Mouse (Mus musculus): ENCODE measurements around the gene 4930550C14Rik. TPM values are rescaled to one million over a fixed set of nuclear protein-coding genes. Genes with fewer than 3 reads are reported as not detected.

Gene 4930550C14Rik
- polyA plus RNA-seq, 1 experiment from 2014 or later: 0.84 TPM

GRCm38 (mm10) chr9:53398388-53398700 is 3.8 kb upstream of the 4930550C14Rik start:
- DNase-seq (ENCODE audit: low spot score) (no peak), ATAC-seq (replicated peaks; ENCODE audit: low FRiP score, low TSS enrichment, low read depth) (no peak)
- no peak overlapping the region for H3K27ac ChIP-seq (ENCODE audit: low read depth)
- H3K9ac ChIP-seq (ENCODE audit: low read length): no peak overlapping the region
- H3K27me3 ChIP-seq (replicated peaks; ENCODE audit: control insufficient read depth, insufficient read depth, low read length): no peaks in the 10 kb centered on the region
- H3K9me3 ChIP-seq (ENCODE audit: control insufficient read depth, low read length): no peaks in the 10 kb centered on the region
- H3K36me3 ChIP-seq (ENCODE audit: control insufficient read depth, insufficient read depth, low read length): peaks cover 13% of the 10 kb centered on the region; the same call in 1 of the 2 replicates
- WGBS: 17% methylated on average over 5 of the region's 5 CpGs
- H3K4me1 ChIP-seq (replicated peaks; ENCODE audit: control insufficient read depth, insufficient read depth, low read length): 0 out of 2 replicates have a peak, but pooled peaks cover 7% of the 10 kb centered on the region
- no peak overlapping the region for H3K4me2 ChIP-seq (ENCODE audit: low read length)
- H3K4me3 ChIP-seq (ENCODE audit: low read depth, low read length): no peak overlapping the region

- H3K9me3 ChIP-seq (ENCODE audit: control insufficient read depth, low read length): no peaks in the 10 kb centered on the region
- peaks cover 13% of the 10 kb centered on the region; the same call in 1 of the 2 replicates for H3K36me3 ChIP-seq (ENCODE audit: control insufficient read depth, insufficient read depth, low read length)
- WGBS: 94% methylated on average over 8 of the region's 8 CpGs
- 0 out of 2 replicates have a peak, but pooled peaks cover 7% of the 10 kb centered on the region for H3K4me1 ChIP-seq (replicated peaks; ENCODE audit: control insufficient read depth, insufficient read depth, low read length)
- H3K4me2 ChIP-seq (ENCODE audit: low read length): no peak overlapping the region
- DNase-seq (ENCODE audit: low spot score) (no peak), ATAC-seq (replicated peaks; ENCODE audit: low FRiP score, low TSS enrichment, low read depth) (no peak)
- no peak overlapping the region for H3K27ac ChIP-seq (ENCODE audit: low read depth)
- no peaks in the 10 kb centered on the region for H3K27me3 ChIP-seq (replicated peaks; ENCODE audit: control insufficient read depth, insufficient read depth, low read length)
- H3K9ac ChIP-seq (ENCODE audit: low read length): no peak overlapping the region
- no peak overlapping the region for H3K4me3 ChIP-seq (ENCODE audit: low read depth, low read length)
These were observed 2.6 kb upstream of the 4930550C14Rik start for GRCm38 (mm10) chr9:53399537-53399936.

GRCm38 (mm10) chr9:53400696-53401095 is 1.4 kb upstream of the 4930550C14Rik start:
- 93% methylated on average over 4 of the region's 4 CpGs for WGBS
- ATAC-seq (replicated peaks; ENCODE audit: low FRiP score, low TSS enrichment, low read depth) (no peak), DNase-seq (ENCODE audit: low spot score) (no peak)
- H3K9me3 ChIP-seq (ENCODE audit: control insufficient read depth, low read length): no peaks in the 10 kb centered on the region
- H3K36me3 ChIP-seq (ENCODE audit: control insufficient read depth, insufficient read depth, low read length): peaks cover 11% of the 10 kb centered on the region; the same call in 1 of the 2 replicates
- no peak overlapping the region for H3K4me2 ChIP-seq (ENCODE audit: low read length)
- H3K4me3 ChIP-seq (ENCODE audit: low read depth, low read length): no peak overlapping the region
- H3K4me1 ChIP-seq (replicated peaks; ENCODE audit: control insufficient read depth, insufficient read depth, low read length): 0 out of 2 replicates have a peak, but pooled peaks cover 9% of the 10 kb centered on the region
- no peak overlapping the region for H3K27ac ChIP-seq (ENCODE audit: low read depth)
- H3K9ac ChIP-seq (ENCODE audit: low read length): no peak overlapping the region
- no peaks in the 10 kb centered on the region for H3K27me3 ChIP-seq (replicated peaks; ENCODE audit: control insufficient read depth, insufficient read depth, low read length)

- 78% methylated on average over 8 of the region's 8 CpGs for WGBS
- ATAC-seq (replicated peaks; ENCODE audit: low FRiP score, low TSS enrichment, low read depth) (no peak), DNase-seq (ENCODE audit: low spot score) (no peak)
- Histone ChIP-seq H3K27ac (ENCODE audit: low read depth) (no peak overlapping the region), H3K4me1 (replicated peaks; ENCODE audit: control insufficient read depth, insufficient read depth, low read length) (0 out of 2 replicates have a peak, but pooled peaks cover 10% of the 10 kb centered on the region), H3K36me3 (ENCODE audit: control insufficient read depth, insufficient read depth, low read length) (peaks cover 6% of the 10 kb centered on the region; the same call in 1 of the 2 replicates), H3K9ac (ENCODE audit: low read length) (no peak overlapping the region), H3K4me2 (ENCODE audit: low read length) (no peak overlapping the region), H3K27me3 (replicated peaks; ENCODE audit: control insufficient read depth, insufficient read depth, low read length) (no peaks in the 10 kb centered on the region), H3K9me3 (ENCODE audit: control insufficient read depth, low read length) (no peaks in the 10 kb centered on the region), H3K4me3 (ENCODE audit: low read depth, low read length) (no peak overlapping the region)
These were observed 979 bp upstream of the 4930550C14Rik start for GRCm38 (mm10) chr9:53401146-53401545.

GRCm38 (mm10) chr9:53402991-53403390 is 866 bp downstream of the 4930550C14Rik start:
- no peak for ATAC-seq (replicated peaks; ENCODE audit: low FRiP score, low TSS enrichment, low read depth)
- DNase-seq (ENCODE audit: low spot score): no peak
- H3K27me3 ChIP-seq (replicated peaks; ENCODE audit: control insufficient read depth, insufficient read depth, low read length): no peaks in the 10 kb centered on the region
- peak overlapping the region; percentile 34 for H3K4me2 ChIP-seq (ENCODE audit: low read length)
- no peak overlapping the region for H3K9ac ChIP-seq (ENCODE audit: low read length)
- peaks cover 4% of the 10 kb centered on the region; the same call in 1 of the 2 replicates for H3K36me3 ChIP-seq (ENCODE audit: control insufficient read depth, insufficient read depth, low read length)
- no peak overlapping the region for H3K4me3 ChIP-seq (ENCODE audit: low read depth, low read length)
- 0 out of 2 replicates have a peak, but pooled peaks cover 10% of the 10 kb centered on the region for H3K4me1 ChIP-seq (replicated peaks; ENCODE audit: control insufficient read depth, insufficient read depth, low read length)
- no peaks in the 10 kb centered on the region for H3K9me3 ChIP-seq (ENCODE audit: control insufficient read depth, low read length)
- peak overlapping the region; percentile 17; the same call in 1 of the 2 replicates for H3K27ac ChIP-seq (ENCODE audit: low read depth)
- 65% methylated on average over 8 of the region's 8 CpGs for WGBS

GRCm38 (mm10) chr9:53404050-53404752 is 2.1 kb downstream of the 4930550C14Rik start:
- no peak overlapping the region for H3K4me3 ChIP-seq (ENCODE audit: low read depth, low read length)
- H3K27ac ChIP-seq (ENCODE audit: low read depth): no peak overlapping the region
- no peak overlapping the region for H3K4me2 ChIP-seq (ENCODE audit: low read length)
- no peak overlapping the region for H3K9ac ChIP-seq (ENCODE audit: low read length)
- 0 out of 2 replicates have a peak, but pooled peaks have one; percentile 18 for ATAC-seq (replicated peaks; ENCODE audit: low FRiP score, low TSS enrichment, low read depth)
- H3K27me3 ChIP-seq (replicated peaks; ENCODE audit: control insufficient read depth, insufficient read depth, low read length): no peaks in the 10 kb centered on the region
- H3K36me3 ChIP-seq (ENCODE audit: control insufficient read depth, insufficient read depth, low read length): 0 out of 2 replicates have a peak, but pooled peaks cover 2% of the 10 kb centered on the region
- DNase-seq (ENCODE audit: low spot score): no peak
- 0 out of 2 replicates have a peak, but pooled peaks cover 10% of the 10 kb centered on the region for H3K4me1 ChIP-seq (replicated peaks; ENCODE audit: control insufficient read depth, insufficient read depth, low read length)
- WGBS: 86% methylated on average over 6 of the region's 6 CpGs
- no peaks in the 10 kb centered on the region for H3K9me3 ChIP-seq (ENCODE audit: control insufficient read depth, low read length)

- Histone ChIP-seq H3K36me3 (ENCODE audit: control insufficient read depth, insufficient read depth, low read length) (0 out of 2 replicates have a peak, but pooled peaks cover 2% of the 10 kb centered on the region), H3K27ac (ENCODE audit: low read depth) (peak overlapping the region; percentile 51), H3K9me3 (ENCODE audit: control insufficient read depth, low read length) (no peaks in the 10 kb centered on the region), H3K9ac (ENCODE audit: low read length) (peak overlapping the region; percentile 25; the same call in 1 of the 2 replicates), H3K27me3 (replicated peaks; ENCODE audit: control insufficient read depth, insufficient read depth, low read length) (no peaks in the 10 kb centered on the region), H3K4me2 (ENCODE audit: low read length) (peak overlapping the region; percentile 57), H3K4me1 (replicated peaks; ENCODE audit: control insufficient read depth, insufficient read depth, low read length) (0 out of 2 replicates have a peak, but pooled peaks cover 10% of the 10 kb centered on the region), H3K4me3 (ENCODE audit: low read depth, low read length) (peak overlapping the region; percentile 34)
- 27% methylated on average over 21 of the region's 21 CpGs for WGBS
- ATAC-seq (replicated peaks; ENCODE audit: low FRiP score, low TSS enrichment, low read depth): peak; percentile 83
- DNase-seq (ENCODE audit: low spot score): peak; percentile 82
These were observed 2.9 kb downstream of the 4930550C14Rik start for GRCm38 (mm10) chr9:53404753-53405722.

GRCm38 (mm10) chr9:53408548-53408947 is 6.4 kb downstream of the 4930550C14Rik start:
- no peak overlapping the region for H3K4me2 ChIP-seq (ENCODE audit: low read length)
- H3K4me3 ChIP-seq (ENCODE audit: low read depth, low read length): no peak overlapping the region
- H3K27me3 ChIP-seq (replicated peaks; ENCODE audit: control insufficient read depth, insufficient read depth, low read length): no peaks in the 10 kb centered on the region
- H3K4me1 ChIP-seq (replicated peaks; ENCODE audit: control insufficient read depth, insufficient read depth, low read length): 0 out of 2 replicates have a peak, but pooled peaks cover 2% of the 10 kb centered on the region
- H3K9ac ChIP-seq (ENCODE audit: low read length): no peak overlapping the region
- no peak overlapping the region for H3K27ac ChIP-seq (ENCODE audit: low read depth)
- no peaks in the 10 kb centered on the region for H3K36me3 ChIP-seq (ENCODE audit: control insufficient read depth, insufficient read depth, low read length)
- no peak for ATAC-seq (replicated peaks; ENCODE audit: low FRiP score, low TSS enrichment, low read depth)
- WGBS: 67% methylated on average over 4 of the region's 4 CpGs
- DNase-seq (ENCODE audit: low spot score): no peak
- no peaks in the 10 kb centered on the region for H3K9me3 ChIP-seq (ENCODE audit: control insufficient read depth, low read length)
